Mouse (Mus musculus) CD4-positive, CD25-positive, alpha-beta regulatory T cell, adult 4 months (primary cell): ENCODE data around the gene Gpr85. TPM values are rescaled to one million over a fixed set of nuclear protein-coding genes. Genes with fewer than 3 reads are reported as not detected.
A peak's percentile ranks its signal among the peaks of the same experiment; 100 is the strongest.
"Not testable (repeated sequence)": the region's sequence is repeated elsewhere in the genome, so short reads cannot be mapped to it uniquely, and the experiment has no call there.

Source experiments
- ATAC-seq: one replicate; pipeline ENCODE4 v1.8.0; 2017
- polyA plus RNA-seq, 2 experiments: library from polyadenylated mRNA; unstranded; fragments of 100-300 nt; shearing (Covaris generic); gene quantifications; one replicate each; pipeline ENCODE4 v1.2.1; 2017

The Gpr85 gene
- under 1 TPM in 1 of 2 experiments, not detected in 1; 0.28 TPM for polyA plus RNA-seq

DNA sequence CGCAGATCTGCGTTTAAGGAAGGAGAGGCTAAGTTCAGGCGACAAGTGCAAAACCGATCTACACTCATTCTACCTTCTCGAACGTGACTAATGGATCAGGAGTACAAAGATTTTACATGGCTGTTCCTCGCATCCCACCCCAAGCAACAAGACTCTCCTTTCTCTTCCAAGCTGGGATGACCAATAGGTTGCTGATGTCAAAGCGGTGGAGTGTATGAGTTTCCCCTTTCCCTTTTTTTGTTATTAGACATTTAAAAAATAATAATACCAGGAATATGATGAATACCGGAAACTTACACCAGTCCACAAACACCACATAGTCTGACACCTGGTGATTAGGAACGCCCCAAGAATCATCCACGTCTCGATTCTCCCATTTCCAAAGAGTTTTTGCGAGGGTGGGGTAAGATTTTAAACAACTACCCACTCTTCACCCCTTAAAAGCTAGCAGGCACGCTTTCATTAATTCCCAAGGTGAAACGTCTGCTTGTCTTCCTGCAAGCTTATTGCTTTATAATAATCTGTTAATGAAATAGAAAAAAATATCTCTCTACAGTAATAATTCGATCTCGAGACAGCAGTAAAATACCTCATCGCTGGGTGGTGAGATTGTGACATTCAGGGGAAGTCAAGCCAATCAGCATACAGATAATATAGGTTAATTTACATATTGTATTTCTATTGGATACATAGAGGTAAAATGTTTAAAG lies at the start of gene Gpr85:
Gene Gpr85 (minus strand): TSS at position 598 of the 710 bp plus-strand sequence.
- ATAC-seq: peak; percentile 60

GRCm38 (mm10) chr6:13884877-13885592 lies 45.3 kb upstream of the Gpr85 start:
- ATAC-seq: no peak

DNA sequence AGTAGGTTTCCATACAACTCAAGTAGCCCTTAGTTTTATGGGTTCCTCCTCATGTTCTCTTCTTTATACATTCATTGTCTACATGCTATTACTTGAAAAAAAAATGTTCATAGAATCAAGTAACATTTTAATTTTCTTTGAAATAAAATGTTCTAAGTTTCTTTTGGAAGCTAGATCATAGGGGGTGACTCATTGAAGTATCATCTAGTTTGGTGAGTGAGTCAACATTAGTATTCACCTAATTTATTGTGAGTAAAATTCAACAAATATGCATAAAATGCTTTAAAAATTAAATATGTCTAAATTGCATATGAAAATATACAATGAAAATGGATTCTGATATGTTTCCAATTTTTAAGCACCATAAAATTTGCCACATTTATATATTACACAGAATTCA lies 43.2 kb upstream of the Gpr85 start:
- ATAC-seq: no peak

- no peak for ATAC-seq
These were observed 34.2 kb upstream of the Gpr85 start for GRCm38 (mm10) chr6:13873959-13874358.

GRCm38 (mm10) chr6:13872076-13872475 lies 32.3 kb upstream of the Gpr85 start:
- no peak for ATAC-seq

DNA sequence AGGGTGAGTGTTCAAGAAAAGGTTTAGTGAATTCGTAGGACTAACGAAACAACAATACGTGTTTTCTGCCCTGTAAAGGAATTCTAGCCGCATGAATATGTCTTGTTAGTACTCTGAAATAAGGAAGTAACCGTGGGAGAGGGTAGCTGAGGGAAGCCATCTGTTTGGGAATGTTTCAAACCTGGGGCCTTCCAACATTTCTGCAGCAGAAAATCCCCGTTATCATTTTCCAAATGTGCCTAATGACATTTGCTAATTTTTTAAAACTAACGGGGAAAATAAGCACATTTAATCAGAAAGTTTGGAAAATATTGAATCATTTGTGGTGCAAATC lies 31.9 kb upstream of the Gpr85 start:
- peak; percentile 35 for ATAC-seq

GRCm38 (mm10) chr6:13870919-13871624 lies 31.3 kb upstream of the Gpr85 start, which contains the start of gene 2610001J05Rik:
Gene 2610001J05Rik, minus strand, starts transcription at chr6:13871518.
- peak; percentile 99 for ATAC-seq

GRCm38 (mm10) chr6:13870289-13870741 lies 30.6 kb upstream of the Gpr85 start:
- ATAC-seq: no peak

DNA sequence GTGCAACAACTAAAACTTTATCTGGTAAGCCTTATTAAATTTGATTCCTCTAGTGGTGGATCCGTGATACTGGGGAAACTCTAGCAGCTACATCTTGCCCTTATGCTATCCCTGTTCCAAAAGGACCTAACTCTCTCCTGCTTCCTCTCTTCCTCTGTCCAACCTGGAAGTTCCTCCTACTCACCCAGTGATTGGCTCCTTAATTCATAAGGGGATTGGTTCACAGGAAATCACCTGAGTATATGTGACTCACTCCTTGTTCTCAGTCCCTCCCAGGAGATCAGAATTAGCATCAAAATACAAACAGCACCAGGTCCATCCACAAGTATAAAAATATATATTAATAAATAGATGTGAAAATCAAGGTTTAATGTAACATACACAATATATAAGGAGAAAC lies 20.9 kb upstream of the Gpr85 start:
- no peak for ATAC-seq

DNA sequence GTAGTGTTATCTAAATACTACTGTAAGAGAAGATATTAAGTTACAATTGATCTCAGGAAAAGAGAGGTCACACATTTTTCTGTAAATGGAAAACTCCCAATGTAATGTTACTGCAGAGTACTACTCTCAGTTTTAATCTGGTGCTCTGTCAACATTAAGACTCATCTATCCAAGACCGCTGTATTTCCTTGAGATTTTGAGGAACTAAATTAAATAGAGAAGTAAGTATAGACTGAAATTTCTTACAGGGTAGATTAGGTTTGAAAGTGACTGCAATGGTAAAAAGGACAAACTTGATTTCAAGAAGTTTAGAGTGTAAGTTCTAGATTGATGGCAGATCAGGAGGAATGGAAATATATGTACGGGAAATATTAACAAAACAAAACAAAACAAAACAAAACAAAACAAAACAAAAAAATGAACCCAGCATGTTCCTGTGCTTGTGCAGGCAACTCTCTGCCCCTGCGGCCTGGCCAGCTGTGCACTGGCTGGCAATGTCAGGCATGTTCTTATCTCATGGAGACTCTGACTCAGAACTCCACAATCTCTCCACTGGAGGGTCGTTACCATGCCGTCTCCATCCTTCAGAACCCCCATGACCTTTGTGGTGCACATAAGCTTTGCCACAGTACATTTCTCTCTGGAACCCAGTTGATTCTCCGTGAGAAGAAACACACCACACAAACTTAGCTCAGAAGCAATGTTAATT lies 20.3 kb upstream of the Gpr85 start:
- ATAC-seq: no peak

- ATAC-seq: no peak
These were observed 14.5 kb upstream of the Gpr85 start for GRCm38 (mm10) chr6:13854230-13854629.

GRCm38 (mm10) chr6:13853244-13853643 lies 13.5 kb upstream of the Gpr85 start:
- no peak for ATAC-seq

DNA sequence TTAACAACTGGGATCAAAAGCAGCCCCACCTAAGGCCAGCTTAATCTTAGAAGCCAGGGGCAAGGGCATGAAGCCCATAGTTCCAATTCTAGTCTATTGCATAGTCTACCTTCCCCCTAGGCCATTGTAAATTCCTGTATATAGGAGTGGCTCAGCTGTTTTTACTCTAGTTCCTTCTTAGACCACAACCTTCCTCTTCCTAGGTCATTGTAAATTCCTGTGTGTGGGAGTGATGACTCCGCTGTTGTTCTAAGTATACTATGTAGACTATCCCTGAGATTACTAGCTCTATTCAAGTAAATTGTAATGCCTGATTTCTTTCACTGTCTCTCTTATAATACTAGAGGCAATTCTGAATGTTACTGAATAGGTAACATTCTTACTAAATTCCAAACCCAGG lies 6.3 kb upstream of the Gpr85 start:
- ATAC-seq: not testable (repeated sequence)

- peak; percentile 37 for ATAC-seq
These were observed 931 bp downstream of the Gpr85 start for GRCm38 (mm10) chr6:13838677-13839344.

- no peak for ATAC-seq
These were observed 1.6 kb downstream of the Gpr85 start for GRCm38 (mm10) chr6:13837916-13838676.

DNA sequence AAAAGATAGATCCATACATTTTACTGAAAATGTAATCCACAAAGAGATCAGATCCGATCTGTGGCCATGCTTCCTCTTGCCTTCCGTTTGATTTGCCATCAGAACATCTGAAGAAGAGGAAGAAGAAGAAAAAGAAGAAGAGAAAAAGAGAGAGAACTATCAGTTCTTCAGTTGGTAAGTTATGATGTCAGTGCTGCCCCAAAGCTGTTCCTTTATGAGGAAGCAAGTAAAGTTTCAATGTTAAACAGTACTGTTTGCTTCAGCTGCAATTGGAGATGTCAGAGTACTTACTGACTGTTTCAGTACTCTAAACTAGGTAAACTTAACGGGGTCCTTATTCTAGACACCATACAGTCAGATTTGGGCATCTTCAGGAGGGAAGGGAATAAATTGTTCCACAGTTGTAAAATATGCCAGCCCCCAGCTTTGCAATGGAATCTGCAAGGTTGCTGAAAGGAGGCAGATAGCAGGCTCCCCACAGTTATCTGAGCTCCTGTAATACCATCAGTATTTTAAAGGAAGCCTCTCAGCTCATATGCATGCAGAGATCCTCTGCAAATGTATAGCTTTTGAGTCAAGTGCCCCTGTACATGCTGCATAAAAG lies 2.7 kb downstream of the Gpr85 start:
- ATAC-seq: no peak

- no peak for ATAC-seq
These were observed 3.7 kb downstream of the Gpr85 start for GRCm38 (mm10) chr6:13835720-13836665.

GRCm38 (mm10) chr6:13832770-13833169 lies 7.0 kb downstream of the Gpr85 start:
- ATAC-seq: no peak

DNA sequence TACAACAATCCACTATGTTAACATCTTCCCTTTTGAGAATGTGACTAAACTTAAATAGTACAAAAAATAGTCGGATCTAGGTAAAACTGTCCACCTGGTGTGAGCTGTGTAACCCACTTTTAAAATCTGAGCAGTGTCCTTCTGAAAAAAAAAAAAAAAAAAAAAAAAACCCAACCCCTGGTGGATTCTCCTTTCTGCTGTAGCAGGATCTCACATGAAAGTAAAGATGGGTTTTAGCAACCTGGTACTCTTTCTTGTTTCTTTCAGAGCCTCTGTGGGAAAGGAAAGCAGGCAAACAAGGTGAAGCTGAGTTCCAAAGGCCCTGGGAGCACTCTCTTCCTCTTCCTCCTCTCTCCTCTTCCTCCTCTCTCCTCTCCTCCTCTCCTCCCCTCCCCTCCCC lies 10.9 kb downstream of the Gpr85 start:
- no peak for ATAC-seq

DNA sequence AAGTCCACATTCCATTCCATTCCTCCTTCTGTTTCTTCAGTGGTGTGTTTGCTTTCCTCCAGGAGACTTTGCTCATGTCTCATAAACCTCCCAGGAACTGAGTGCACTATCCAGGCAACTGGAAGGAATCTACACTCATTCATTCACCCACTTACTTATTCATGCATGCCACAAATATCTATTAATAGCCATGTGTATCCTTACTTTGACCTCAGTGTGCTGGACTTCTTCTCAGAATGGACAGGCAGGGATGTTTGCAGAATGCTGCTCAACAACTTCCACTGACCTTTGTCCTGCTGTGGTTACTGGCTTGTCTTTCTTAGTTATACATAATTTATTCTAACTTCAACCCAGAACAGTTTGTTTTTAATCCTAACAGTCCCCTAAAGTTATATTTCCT lies 23.1 kb downstream of the Gpr85 start:
- no peak for ATAC-seq
